Mouse (Mus musculus): Measurements from ENCODE around the gene Gm3402. TPM values are rescaled to one million over a fixed set of nuclear protein-coding genes. Genes with fewer than 3 reads are reported as not detected.
"Not testable (repeated sequence)": the region's sequence is repeated elsewhere in the genome, so short reads cannot be mapped to it uniquely, and the experiment has no call there.

Gene Gm3402
- total and polyA plus RNA-seq, 3 experiments, result not detected

GRCm38 (mm10) chr5:146479564-146479963 lies 34.4 kb upstream of the Gm3402 start:
- not testable (repeated sequence) for H3K36me3 ChIP-seq (ENCODE audit: control insufficient read depth, insufficient read depth, low read length); H3K79me2 ChIP-seq (replicated peaks; ENCODE audit: control insufficient read depth, insufficient read depth, low read length); H3K27ac ChIP-seq; H3K9ac ChIP-seq (ENCODE audit: low read depth, low read length); H3K27me3 ChIP-seq (ENCODE audit: control insufficient read depth, insufficient read depth, low read length); H3K4me1 ChIP-seq (ENCODE audit: control insufficient read depth, insufficient read depth, low read length); H3K4me3 ChIP-seq; DNase-seq
- intact Hi-C loops (cut with DNase I), result loop anchor here (5.0 kb wide), 1 partner anchor 147 kb away; no protein-coding TSS in a partner anchor
- TF ChIP-seq CTCF (IDR thresholded peaks at IDR 0.05), result peak; percentile 65
- 2% methylated on average over 4 of the region's 4 CpGs for WGBS

- H3K4me1 ChIP-seq (ENCODE audit: control insufficient read depth, insufficient read depth, low read length); H3K9ac ChIP-seq (ENCODE audit: low read depth, low read length); DNase-seq; intact Hi-C loops (cut with DNase I); H3K27me3 ChIP-seq (ENCODE audit: control insufficient read depth, insufficient read depth, low read length); H3K27ac ChIP-seq; H3K79me2 ChIP-seq (replicated peaks; ENCODE audit: control insufficient read depth, insufficient read depth, low read length); H3K4me3 ChIP-seq; H3K36me3 ChIP-seq (ENCODE audit: control insufficient read depth, insufficient read depth, low read length): not testable (repeated sequence)
- 83% methylated on average over 3 of the region's 3 CpGs for WGBS
These were observed 32.3 kb upstream of the Gm3402 start, which contains the start of gene Gm6408 for GRCm38 (mm10) chr5:146481665-146482064. Gene Gm6408, plus strand, starts transcription at chr5:146481965.

DNA sequence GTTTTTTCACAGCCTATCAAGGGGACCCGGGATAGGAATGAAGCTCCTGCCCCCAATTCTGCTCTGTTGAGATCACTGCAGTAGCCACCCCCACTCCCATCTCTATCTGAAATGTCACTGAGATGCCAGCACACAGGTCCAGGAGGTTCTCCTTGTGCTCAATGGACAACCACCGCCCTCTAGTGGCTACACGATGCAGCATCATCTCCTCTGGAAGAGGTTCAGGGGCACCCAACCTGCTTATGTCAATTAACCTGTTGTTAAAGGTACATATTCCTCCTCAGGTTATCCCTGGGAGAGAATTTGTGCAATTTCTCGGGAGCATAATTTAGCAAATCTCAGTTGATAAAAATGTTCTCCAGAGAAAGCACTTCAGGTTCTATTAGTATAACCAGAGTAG lies 25.0 kb upstream of the Gm3402 start:
- WGBS, result 5% methylated on average over 3 of the region's 4 CpGs
- H3K4me3 ChIP-seq; H3K4me1 ChIP-seq (ENCODE audit: control insufficient read depth, insufficient read depth, low read length); H3K79me2 ChIP-seq (replicated peaks; ENCODE audit: control insufficient read depth, insufficient read depth, low read length); H3K36me3 ChIP-seq (ENCODE audit: control insufficient read depth, insufficient read depth, low read length); H3K27me3 ChIP-seq (ENCODE audit: control insufficient read depth, insufficient read depth, low read length); intact Hi-C loops (cut with DNase I); H3K9ac ChIP-seq (ENCODE audit: low read depth, low read length); H3K27ac ChIP-seq: not testable (repeated sequence)
- peak in 1 of 2 experiments; percentile 7 for DNase-seq
- TF ChIP-seq CTCF (IDR thresholded peaks at IDR 0.05), result peak; percentile 49

- WGBS, result no CpG with 5 or more reads among the region's 5 CpGs
- H3K79me2 ChIP-seq (replicated peaks; ENCODE audit: control insufficient read depth, insufficient read depth, low read length); H3K9ac ChIP-seq (ENCODE audit: low read depth, low read length); H3K4me3 ChIP-seq; H3K27me3 ChIP-seq (ENCODE audit: control insufficient read depth, insufficient read depth, low read length); H3K27ac ChIP-seq; H3K36me3 ChIP-seq (ENCODE audit: control insufficient read depth, insufficient read depth, low read length); H3K4me1 ChIP-seq (ENCODE audit: control insufficient read depth, insufficient read depth, low read length); DNase-seq; intact Hi-C loops (cut with DNase I): not testable (repeated sequence)
These were observed 22.9 kb upstream of the Gm3402 start, which contains the start of gene Gm6370 for GRCm38 (mm10) chr5:146491063-146491462. Gene Gm6370, plus strand, starts transcription at chr5:146491363.

GRCm38 (mm10) chr5:146502099-146502498 lies 11.8 kb upstream of the Gm3402 start, which contains the start of gene 4930449I24Rik:
Gene 4930449I24Rik, plus strand, starts transcription at chr5:146502399.
- H3K4me3 ChIP-seq; H3K79me2 ChIP-seq (replicated peaks; ENCODE audit: control insufficient read depth, insufficient read depth, low read length); DNase-seq; H3K27ac ChIP-seq; H3K27me3 ChIP-seq (ENCODE audit: control insufficient read depth, insufficient read depth, low read length); intact Hi-C loops (cut with DNase I); H3K9ac ChIP-seq (ENCODE audit: low read depth, low read length); H3K4me1 ChIP-seq (ENCODE audit: control insufficient read depth, insufficient read depth, low read length); H3K36me3 ChIP-seq (ENCODE audit: control insufficient read depth, insufficient read depth, low read length): not testable (repeated sequence)
- no CpG with 5 or more reads among the region's 5 CpGs for WGBS

DNA sequence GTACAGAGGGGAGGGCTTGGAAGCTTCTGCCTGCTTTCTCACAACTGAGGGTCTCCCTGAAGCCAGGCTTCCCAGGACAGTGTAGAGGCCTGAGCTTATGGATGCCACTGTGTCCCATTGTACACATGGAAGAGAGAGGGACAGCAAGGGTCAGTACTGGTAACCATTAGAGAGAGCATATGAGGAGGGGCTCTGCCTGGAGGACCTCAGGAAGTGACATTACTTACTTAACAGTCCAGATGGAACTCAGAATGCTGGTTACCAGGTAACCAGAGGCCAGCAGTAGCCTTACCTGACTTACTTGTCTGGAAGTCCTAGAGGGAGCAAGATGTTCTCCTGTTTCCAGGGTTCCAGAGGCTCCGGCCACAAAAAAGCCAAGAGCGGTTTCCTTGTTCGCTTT lies 11.6 kb downstream of the Gm3402 start, which contains the start of gene Gm3404:
Gene Gm3404 (plus strand): TSS at position 301 of the 400 bp plus-strand sequence.
- H3K4me1 ChIP-seq (ENCODE audit: control insufficient read depth, insufficient read depth, low read length); H3K9ac ChIP-seq (ENCODE audit: low read depth, low read length); DNase-seq; intact Hi-C loops (cut with DNase I); H3K36me3 ChIP-seq (ENCODE audit: control insufficient read depth, insufficient read depth, low read length); H3K4me3 ChIP-seq; H3K79me2 ChIP-seq (replicated peaks; ENCODE audit: control insufficient read depth, insufficient read depth, low read length); H3K27me3 ChIP-seq (ENCODE audit: control insufficient read depth, insufficient read depth, low read length); H3K27ac ChIP-seq: not testable (repeated sequence)
- 86% methylated on average over 3 of the region's 3 CpGs for WGBS

DNA sequence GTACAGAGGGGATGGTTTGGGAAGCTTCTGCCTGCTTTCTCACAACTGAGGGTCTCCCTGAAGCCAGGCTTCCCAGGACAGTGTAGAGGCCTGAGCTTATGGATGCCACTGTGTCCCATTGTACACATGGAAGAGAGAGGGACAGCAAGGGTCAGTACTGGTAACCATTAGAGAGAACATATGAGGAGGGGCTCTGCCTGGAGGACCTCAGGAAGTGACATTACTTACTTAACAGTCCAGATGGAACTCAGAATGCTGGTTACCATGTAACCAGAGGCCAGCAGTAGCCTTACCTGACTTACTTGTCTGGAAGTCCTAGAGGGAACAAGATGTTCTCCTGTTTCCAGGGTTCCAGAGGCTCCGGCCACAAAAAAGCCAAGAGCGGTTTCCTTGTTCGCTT lies 23.4 kb downstream of the Gm3402 start, which contains the start of gene Gm3409:
Gene Gm3409 (plus strand): TSS at position 301 of the 400 bp plus-strand sequence.
- H3K27me3 ChIP-seq (ENCODE audit: control insufficient read depth, insufficient read depth, low read length); intact Hi-C loops (cut with DNase I); H3K79me2 ChIP-seq (replicated peaks; ENCODE audit: control insufficient read depth, insufficient read depth, low read length); H3K4me3 ChIP-seq; H3K9ac ChIP-seq (ENCODE audit: low read depth, low read length); H3K4me1 ChIP-seq (ENCODE audit: control insufficient read depth, insufficient read depth, low read length); H3K27ac ChIP-seq; H3K36me3 ChIP-seq (ENCODE audit: control insufficient read depth, insufficient read depth, low read length); DNase-seq: not testable (repeated sequence)
- 97% methylated on average over 3 of the region's 3 CpGs for WGBS

- H3K36me3 ChIP-seq (ENCODE audit: control insufficient read depth, insufficient read depth, low read length); intact Hi-C loops (cut with DNase I); H3K27ac ChIP-seq; DNase-seq; H3K79me2 ChIP-seq (replicated peaks; ENCODE audit: control insufficient read depth, insufficient read depth, low read length); H3K27me3 ChIP-seq (ENCODE audit: control insufficient read depth, insufficient read depth, low read length); H3K4me3 ChIP-seq; H3K4me1 ChIP-seq (ENCODE audit: control insufficient read depth, insufficient read depth, low read length); H3K9ac ChIP-seq (ENCODE audit: low read depth, low read length): not testable (repeated sequence)
- WGBS, result no CpG with 5 or more reads among the region's 3 CpGs
These were observed 41.9 kb downstream of the Gm3402 start, which contains the start of gene Gm3415 for GRCm38 (mm10) chr5:146555836-146556235. Gene Gm3415, plus strand, starts transcription at chr5:146556136.

Data from heart, adult 2 months (tissue).